Mouse (Mus musculus) frontal cortex, adult (tissue): Measurements from ENCODE around the gene Olfr1261.

Experiments used
- ATAC-seq: cut with Nextera tagmentation; 2 replicates; pipeline ENCODE4 v1.9.2; 2017; ENCODE audit warnings: mild to moderate bottlenecking, moderate library complexity, mixed read lengths; ENCODE audit not compliant: low TSS enrichment

Gene Olfr1261

GRCm38 (mm10) chr2:89990921-89991320 lies at the start of gene Olfr1261:
Olfr1261 (plus strand) TSS chr2:89991221.
- ATAC-seq: no peak

DNA sequence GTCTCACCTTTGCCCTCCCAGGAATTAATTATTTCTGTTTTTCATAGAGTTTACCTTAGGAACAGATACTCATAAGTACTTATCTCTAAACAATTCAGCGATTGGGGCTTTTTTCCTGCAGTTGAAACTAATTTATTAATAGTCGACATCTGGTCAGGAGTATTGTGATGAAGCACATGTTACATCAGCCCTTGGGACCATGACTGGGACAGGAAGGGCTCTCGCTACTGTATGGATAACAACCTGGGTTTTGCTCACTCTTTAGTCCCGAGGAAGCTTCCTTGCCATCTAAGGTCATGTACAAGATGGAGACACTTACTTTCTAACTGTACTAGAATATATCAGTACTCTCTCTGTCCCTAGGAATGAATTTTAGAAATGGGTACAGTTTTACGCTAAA lies 42.5 kb upstream of the Olfr1261 start, which contains the start of gene Olfr1259:
Olfr1259 (minus strand) TSS at position 101 of the 400 bp plus-strand sequence.
- ATAC-seq: no peak

DNA sequence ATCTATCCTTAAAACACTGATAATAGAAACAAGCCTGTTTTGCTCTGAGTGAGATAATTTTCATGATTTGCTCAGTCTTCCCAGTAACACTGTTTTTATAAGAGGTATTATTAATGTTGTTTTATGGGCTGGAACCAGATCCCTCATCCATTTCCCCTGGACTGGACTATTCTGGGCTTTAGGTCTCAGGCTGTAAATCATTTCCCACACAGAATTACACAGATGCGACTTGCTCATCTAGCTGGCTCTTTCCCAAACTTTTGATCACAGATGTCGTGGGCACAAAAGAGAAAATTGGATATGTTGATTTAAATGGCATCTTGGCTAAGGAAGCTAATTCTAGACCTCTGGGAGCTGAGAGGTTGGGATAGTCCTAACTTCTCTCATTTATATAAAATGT lies 16.8 kb upstream of the Olfr1261 start, which contains the start of gene Olfr1260:
Olfr1260 (plus strand) TSS at position 157 of the 400 bp plus-strand sequence.
- peak; percentile 70 for ATAC-seq

DNA sequence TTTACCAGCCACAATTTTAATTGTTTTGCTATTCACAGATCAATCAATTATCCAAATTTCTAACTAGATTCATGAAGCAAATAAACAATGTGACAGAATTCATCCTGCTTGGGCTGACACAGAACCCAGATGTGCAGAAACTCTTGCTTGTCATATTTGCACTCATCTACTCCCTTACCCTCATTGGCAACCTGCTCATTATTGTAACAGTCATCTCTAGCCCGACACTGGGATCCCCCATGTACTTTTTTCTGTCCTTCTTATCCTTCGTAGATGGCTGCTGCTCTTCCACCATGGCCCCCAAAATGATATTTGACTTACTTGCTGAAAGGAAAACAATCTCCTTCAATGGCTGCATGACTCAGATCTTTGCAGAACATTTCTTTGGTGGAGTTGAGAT lies 13.3 kb upstream of the Olfr1261 start:
- no peak for ATAC-seq

GRCm38 (mm10) chr2:89999845-90000244 lies 8.8 kb downstream of the Olfr1261 start, which contains the start of gene Olfr1262:
Olfr1262 (plus strand) TSS chr2:90000145.
- ATAC-seq: no peak

DNA sequence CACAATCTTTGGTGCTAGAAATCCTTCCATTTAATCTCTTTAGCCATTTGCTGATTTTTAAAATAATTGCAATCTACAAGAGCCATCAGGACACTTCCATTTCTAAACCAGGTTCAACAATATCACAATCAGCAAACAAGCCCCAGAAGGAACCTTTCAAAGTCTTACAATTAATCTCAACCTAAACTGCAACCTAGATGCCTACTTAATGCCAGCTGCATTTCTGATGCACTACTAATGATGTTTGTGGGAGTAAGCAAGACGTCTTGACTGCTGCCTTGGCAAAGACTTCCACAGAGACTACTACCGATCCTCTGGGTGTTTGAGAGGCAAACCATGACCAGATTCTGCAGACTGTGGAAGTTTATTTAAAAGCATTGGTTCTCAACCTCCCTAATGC lies 20.8 kb downstream of the Olfr1261 start, which contains the start of gene Olfr1263:
Olfr1263 (plus strand) TSS at position 301 of the 400 bp plus-strand sequence.
- ATAC-seq: no peak

DNA sequence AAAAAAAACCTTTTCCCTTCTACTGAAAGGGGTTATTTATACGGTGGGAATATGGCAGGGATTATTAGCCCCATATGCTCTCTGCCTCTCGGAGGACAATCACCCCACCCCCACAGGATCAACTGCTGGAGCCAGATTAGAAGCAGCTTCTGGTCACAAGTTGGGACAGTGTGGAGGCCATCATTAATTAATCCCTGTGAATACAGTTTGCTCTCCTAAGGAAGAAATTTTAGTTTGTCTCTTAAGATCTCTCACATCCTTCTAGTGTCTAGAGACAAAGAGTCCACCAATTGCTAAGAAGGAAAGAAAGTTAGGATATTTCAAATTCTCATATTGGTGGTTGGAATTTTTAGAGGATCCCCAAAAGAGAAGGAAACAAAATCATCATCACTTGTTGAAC lies 34.5 kb downstream of the Olfr1261 start, which contains the start of gene Olfr1264:
Olfr1264 (minus strand) TSS at position 101 of the 400 bp plus-strand sequence.
- no peak for ATAC-seq

DNA sequence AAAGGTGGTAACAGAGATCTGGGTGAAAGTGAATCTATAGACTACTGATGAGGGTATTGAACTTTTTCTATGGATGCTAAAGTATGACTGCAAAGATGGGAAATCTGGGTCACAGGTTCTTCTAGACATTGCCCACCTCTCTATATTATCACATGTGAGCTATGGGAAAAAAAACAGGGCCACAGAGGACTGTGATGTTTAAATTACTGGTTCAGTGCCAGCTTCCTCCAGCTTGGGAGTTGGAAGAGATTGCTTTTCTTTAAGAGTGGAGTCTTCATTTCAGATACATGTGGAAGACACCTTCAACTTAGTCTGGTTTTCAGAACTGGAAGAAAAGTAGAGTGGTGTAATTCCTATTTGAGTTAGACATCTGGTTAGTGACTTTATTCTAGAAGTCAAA lies 44.0 kb downstream of the Olfr1261 start, which contains the start of gene Olfr1265:
Olfr1265 (plus strand) TSS at position 301 of the 400 bp plus-strand sequence.
- ATAC-seq: no peak
